Mouse (Mus musculus) liver, adult 2 months (tissue): Measurements from ENCODE around the gene Naa50. TPM values are rescaled to one million over a fixed set of nuclear protein-coding genes. Genes with fewer than 3 reads are reported as not detected.

Experiments used
- DNase-seq: peaks from one replicate; pipeline ENCODE4 v3.0.0-alpha.2; 2011; ENCODE audit warnings: low read depth, low spot score; ENCODE audit errors: extremely low read depth
- H3K27ac ChIP-seq: fragments of 200-500 bp; replicated peaks from 2 replicates; pipeline ENCODE4 v1.5.1; 2012; ENCODE audit warnings: low read depth, mild to moderate bottlenecking, control low read depth, inconsistent platforms, low read length; ENCODE audit not compliant: insufficient read depth
- H3K27me3 ChIP-seq: fragments of 200-500 bp; 2 replicates; pipeline ENCODE4 v1.6.1; 2012; ENCODE audit warnings: mild to moderate bottlenecking, moderate library complexity, low read length, inconsistent platforms; ENCODE audit not compliant: control insufficient read depth, insufficient read depth
- H3K36me3 ChIP-seq: fragments of 200-500 bp; 2 replicates; pipeline ENCODE4 v1.6.1; 2012; ENCODE audit warnings: low read length, inconsistent platforms; ENCODE audit not compliant: control insufficient read depth, insufficient read depth
- H3K4me1 ChIP-seq: fragments of 200-500 bp; 2 replicates; pipeline ENCODE4 v1.6.1; 2011; ENCODE audit warnings: low read length; ENCODE audit not compliant: control insufficient read depth, insufficient read depth
- H3K4me3 ChIP-seq: fragments of 200-500 bp; 2 replicates; pipeline ENCODE4 v1.5.1; 2011; ENCODE audit warnings: low read depth, mild to moderate bottlenecking, control low read depth, low read length, moderate library complexity; ENCODE audit not compliant: insufficient read depth
- H3K79me2 ChIP-seq: fragments of 200-500 bp; 2 replicates; pipeline ENCODE4 v1.6.1; 2012; ENCODE audit warnings: inconsistent platforms, mild to moderate bottlenecking, low read length, moderate library complexity; ENCODE audit not compliant: control insufficient read depth, insufficient read depth
- H3K9ac ChIP-seq: fragments of 200-500 bp; 2 replicates; pipeline ENCODE4 v1.6.1; 2012; ENCODE audit warnings: low read depth, mild to moderate bottlenecking, control low read depth, inconsistent platforms, low read length
- CTCF ChIP-seq: fragments of 200-500 bp; IDR thresholded peaks from 2 replicates; pipeline ENCODE4 v1.5.1; 2011; ENCODE audit warnings: low read depth, low read length, control low read depth
- POLR2A ChIP-seq: fragments of 200-500 bp; IDR thresholded peaks from 2 replicates; pipeline ENCODE4 v1.6.1; 2011; ENCODE audit warnings: low read length, control low read depth; ENCODE audit not compliant: insufficient read depth; ENCODE audit errors: extremely low read depth
- WGBS: fragments of 180-500 bp; shearing (Covaris S2); methylation state at CpG from one replicate; pipeline ENCODE4 v1.1.7; 2018; 5-methylcytosine and 5-hydroxymethylcytosine counted together
- polyA plus RNA-seq: library from polyadenylated mRNA; depleted of rRNA; stranded (reverse); fragments of >200 nt; gene quantifications from 2 replicates; pipeline ENCODE4 v1.2.3, GENCODE M21; 2012; rRNA removed
- total RNA-seq: library from RNA; depleted of rRNA; stranded (reverse); fragments of >200 nt; gene quantifications from 2 replicates; pipeline ENCODE4 v1.2.3, GENCODE M21; 2014; rRNA removed

The Naa50 gene
- total RNA-seq (28.4 and 29.7 TPM in 2 replicates), polyA plus RNA-seq (11.0 and 14.8 TPM in 2 replicates)

- Histone ChIP-seq H3K4me3 (peak within 1 kb of the TSS; percentile 100), H3K4me1 (peaks cover 16% of the 10 kb centered on the region), H3K79me2 (peaks cover 8% of the 10 kb centered on the region; the same call in 1 of the 2 replicates), H3K36me3 (no peaks in the 10 kb centered on the region), H3K27ac (peak within 1 kb of the TSS; percentile 99), H3K27me3 (no peaks in the 10 kb centered on the region), H3K9ac (peak within 1 kb of the TSS; percentile 97)
- under 1% methylated on average over 70 of the region's 71 CpGs for WGBS
- TF ChIP-seq POLR2A (0 out of 2 replicates have a peak, but pooled peaks have one; percentile 60), CTCF (no peak)
- peak; percentile 80 for DNase-seq
These were observed at the start of gene Naa50, which contains the start of gene Atp6v1a for GRCm38 (mm10) chr16:44139536-44140185. Gene Naa50 (plus strand): TSS chr16:44139830. Gene Atp6v1a (minus strand): TSS chr16:44139705.

DNA sequence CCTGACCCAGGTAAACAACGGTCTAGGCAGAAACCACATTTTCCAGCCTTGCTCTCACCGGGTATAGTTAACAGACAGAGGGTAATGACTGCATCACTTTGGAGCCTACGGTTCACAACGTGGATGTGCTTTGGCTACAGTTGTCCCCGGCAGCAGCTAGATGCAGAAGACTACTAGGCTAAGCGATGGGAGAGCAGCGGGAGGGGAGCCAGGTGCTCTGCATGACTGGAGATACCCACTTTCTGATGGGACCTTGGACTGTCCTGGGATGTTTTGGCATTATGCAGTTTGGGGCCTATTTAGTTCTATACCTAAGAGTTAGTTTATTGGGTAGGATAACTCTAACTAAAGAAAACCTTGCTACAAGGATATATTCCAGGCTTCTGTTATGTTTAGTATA lies 40.3 kb upstream of the Naa50 start:
- Histone ChIP-seq H3K4me3 (no peak overlapping the region), H3K27ac (no peak overlapping the region), H3K36me3 (peaks cover 63% of the 10 kb centered on the region), H3K79me2 (no peaks in the 10 kb centered on the region; the same call in 1 of the 2 replicates), H3K4me1 (no peaks in the 10 kb centered on the region), H3K9ac (no peak overlapping the region), H3K27me3 (no peaks in the 10 kb centered on the region)
- TF ChIP-seq POLR2A (no peak), CTCF (no peak)
- WGBS: 95% methylated on average over 7 of the region's 7 CpGs
- DNase-seq: no peak

GRCm38 (mm10) chr16:44101181-44101710 lies 38.4 kb upstream of the Naa50 start:
- H3K79me2 ChIP-seq: no peaks in the 10 kb centered on the region; the same call in 1 of the 2 replicates
- no peak overlapping the region for H3K4me3 ChIP-seq
- H3K9ac ChIP-seq: no peak overlapping the region
- peaks cover 54% of the 10 kb centered on the region for H3K36me3 ChIP-seq
- TF ChIP-seq POLR2A (no peak), CTCF (no peak)
- H3K27ac ChIP-seq: no peak overlapping the region
- H3K4me1 ChIP-seq: no peaks in the 10 kb centered on the region
- WGBS: 93% methylated on average over 12 of the region's 12 CpGs
- no peaks in the 10 kb centered on the region for H3K27me3 ChIP-seq
- no peak for DNase-seq

GRCm38 (mm10) chr16:44102925-44103324 lies 36.7 kb upstream of the Naa50 start:
- Histone ChIP-seq H3K79me2 (no peaks in the 10 kb centered on the region; the same call in 1 of the 2 replicates), H3K27me3 (no peaks in the 10 kb centered on the region), H3K9ac (no peak overlapping the region), H3K4me1 (no peaks in the 10 kb centered on the region), H3K36me3 (peaks cover 56% of the 10 kb centered on the region), H3K27ac (no peak overlapping the region), H3K4me3 (no peak overlapping the region)
- no peak for DNase-seq
- WGBS: 98% methylated on average over 2 of the region's 2 CpGs
- TF ChIP-seq POLR2A (no peak), CTCF (no peak)

GRCm38 (mm10) chr16:44103806-44104766 lies 35.5 kb upstream of the Naa50 start:
- DNase-seq: no peak
- H3K27ac ChIP-seq: no peak overlapping the region
- H3K27me3 ChIP-seq: no peaks in the 10 kb centered on the region
- WGBS: 96% methylated on average over 18 of the region's 18 CpGs
- H3K36me3 ChIP-seq: peaks cover 56% of the 10 kb centered on the region
- H3K79me2 ChIP-seq: no peaks in the 10 kb centered on the region
- H3K4me1 ChIP-seq: no peaks in the 10 kb centered on the region
- H3K9ac ChIP-seq: no peak overlapping the region
- TF ChIP-seq POLR2A (no peak), CTCF (no peak)
- H3K4me3 ChIP-seq: no peak overlapping the region
